Mouse (Mus musculus) G1E (cell line): Measurements from ENCODE around the gene Gramd1b.

ENCODE experiments used
- CTCF ChIP-seq: IDR thresholded peaks from 2 replicates; pipeline ENCODE4 v1.5.1; 2012; ENCODE audit warnings: low read depth, low read length, inconsistent platforms, mixed read lengths
- GATA1 ChIP-seq: IDR thresholded peaks from 2 replicates; pipeline ENCODE4 v1.6.1; 2012; ENCODE audit warnings: borderline replicate concordance, low read length, inconsistent platforms, mixed read lengths

- TF ChIP-seq CTCF (no peak), GATA1 (no peak)
Observed at GRCm38 (mm10) chr9:40292475-40292874, 238.7 kb downstream of the Gramd1b start.
